Mouse (Mus musculus): ENCODE data around the gene Nprl3. TPM values are rescaled to one million over a fixed set of nuclear protein-coding genes. Genes with fewer than 3 reads are reported as not detected.
A peak's percentile ranks its signal among the peaks of the same experiment; 100 is the strongest.
"Not testable (repeated sequence)": the region's sequence is repeated elsewhere in the genome, so short reads cannot be mapped to it uniquely, and the experiment has no call there.

The Nprl3 gene
- polyA plus RNA-seq, 1 experiment, result 49.4 TPM

DNA sequence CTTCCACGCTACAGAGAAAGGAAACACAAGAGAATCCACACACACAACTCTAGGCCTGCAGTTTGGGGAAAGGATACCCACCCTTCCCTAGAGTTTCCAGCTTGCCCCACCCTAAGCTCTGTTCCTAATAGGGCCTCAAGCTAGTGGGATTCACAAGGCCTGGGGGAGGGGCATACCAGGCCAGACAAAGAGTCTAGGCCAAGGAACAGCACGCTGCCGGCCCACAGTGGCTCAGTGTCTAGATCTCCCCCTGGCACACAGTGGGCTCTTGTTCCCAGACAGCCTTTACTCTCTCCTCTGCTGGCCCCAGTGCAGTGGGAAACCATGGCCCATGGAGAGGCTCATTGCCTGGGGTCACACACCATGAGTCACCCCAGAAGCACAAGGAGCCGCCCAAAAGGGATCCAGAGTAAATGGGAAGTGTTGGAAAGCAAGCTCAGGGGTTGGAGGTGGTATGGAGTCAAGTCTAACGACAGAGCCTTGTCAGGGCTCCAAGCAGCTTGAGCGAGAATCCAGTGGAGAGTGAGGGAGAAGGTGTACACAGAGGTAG is 48.9 kb downstream of the Nprl3 start:
- no peak overlapping the region for H3K4me3 ChIP-seq (ENCODE audit: insufficient read depth, low read length)
- H3K27ac ChIP-seq (ENCODE audit: insufficient read depth, low read length), result no peak overlapping the region
- peaks cover 20% of the 10 kb centered on the region for H3K4me1 ChIP-seq (ENCODE audit: control insufficient read depth, insufficient read depth, low read length)
- TF ChIP-seq POLR2A (IDR thresholded peaks at IDR 0.05; ENCODE audit: low read depth, low read length), result no peak
- no peak for TF ChIP-seq CTCF (IDR thresholded peaks at IDR 0.05; ENCODE audit: borderline replicate concordance, insufficient read depth, low read length)

DNA sequence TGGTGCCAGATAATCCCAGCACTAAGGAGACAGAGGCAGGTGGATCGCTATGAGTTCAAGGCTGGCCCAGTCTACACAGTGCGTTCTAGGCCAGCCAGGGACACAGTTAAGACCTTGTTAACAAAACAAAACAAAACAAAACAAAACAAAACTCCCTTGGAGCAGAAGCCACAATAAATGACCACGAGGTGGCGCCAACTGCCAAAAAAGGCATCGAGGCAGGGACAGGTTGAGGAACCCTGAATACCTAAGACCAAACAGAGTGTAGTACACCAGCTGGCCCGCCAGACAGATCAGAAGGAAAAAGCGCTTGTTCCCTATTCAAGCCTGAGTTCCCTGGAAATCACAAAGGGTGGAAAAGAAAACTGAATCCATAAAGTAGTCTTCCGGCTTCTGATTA is 50.7 kb downstream of the Nprl3 start:
- Histone ChIP-seq H3K4me1 (ENCODE audit: control insufficient read depth, insufficient read depth, low read length) (peaks cover 13% of the 10 kb centered on the region), H3K4me3 (ENCODE audit: insufficient read depth, low read length) (no peak overlapping the region), H3K27ac (ENCODE audit: insufficient read depth, low read length) (no peak overlapping the region)
- TF ChIP-seq POLR2A (IDR thresholded peaks at IDR 0.05; ENCODE audit: low read depth, low read length) (no peak), CTCF (IDR thresholded peaks at IDR 0.05; ENCODE audit: borderline replicate concordance, insufficient read depth, low read length) (peak; percentile 72; the same call in 1 of the 2 replicates)

DNA sequence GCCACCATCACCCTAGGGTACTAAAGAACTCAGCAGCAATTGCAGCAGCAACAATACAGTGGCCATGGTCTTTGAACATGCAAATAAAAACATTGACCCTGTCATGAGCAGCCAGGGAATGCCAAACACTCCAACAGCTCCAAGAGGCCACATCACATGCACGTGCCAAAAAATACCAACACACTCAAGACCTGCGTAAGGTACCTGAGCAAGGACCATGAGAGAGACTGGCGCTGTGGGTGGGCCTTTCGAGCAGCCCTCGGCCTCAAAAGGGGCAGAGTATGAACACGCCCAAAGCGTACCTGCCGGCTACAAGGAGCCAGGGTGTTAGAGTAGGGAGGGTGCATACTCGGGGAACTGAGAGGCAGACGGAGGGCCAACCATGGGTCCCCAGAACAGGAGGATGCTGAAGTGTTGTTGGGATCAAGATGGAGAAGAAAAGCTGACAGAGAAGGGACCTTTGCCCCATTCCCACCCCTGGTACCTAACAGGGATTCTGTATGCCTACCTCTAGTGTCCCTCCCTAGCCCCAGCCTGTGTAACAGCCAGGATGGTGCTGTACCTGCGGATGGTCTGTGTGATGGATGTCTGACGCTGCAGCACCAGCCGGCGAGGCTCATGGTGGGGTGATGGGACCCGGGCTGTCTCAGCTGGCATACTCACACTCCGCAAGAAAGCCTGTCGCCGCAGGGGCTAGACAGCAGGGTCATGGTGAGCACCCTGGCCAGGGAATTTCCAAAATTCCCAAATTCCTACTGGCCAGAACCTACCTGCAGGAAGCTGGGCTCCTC is 51.9 kb downstream of the Nprl3 start:
- TF ChIP-seq POLR2A (IDR thresholded peaks at IDR 0.05; ENCODE audit: low read depth, low read length) (no peak), CTCF (IDR thresholded peaks at IDR 0.05; ENCODE audit: borderline replicate concordance, insufficient read depth, low read length) (no peak)
- Histone ChIP-seq H3K27ac (ENCODE audit: insufficient read depth, low read length) (no peak overlapping the region), H3K4me3 (ENCODE audit: insufficient read depth, low read length) (no peak overlapping the region), H3K4me1 (ENCODE audit: control insufficient read depth, insufficient read depth, low read length) (peaks cover 13% of the 10 kb centered on the region)

GRCm38 (mm10) chr11:32210623-32211022 is 56.9 kb downstream of the Nprl3 start:
- no peak overlapping the region for H3K4me3 ChIP-seq (ENCODE audit: insufficient read depth, low read length)
- no peak for TF ChIP-seq POLR2A (IDR thresholded peaks at IDR 0.05; ENCODE audit: low read depth, low read length)
- TF ChIP-seq CTCF (IDR thresholded peaks at IDR 0.05; ENCODE audit: borderline replicate concordance, insufficient read depth, low read length), result no peak
- no peak overlapping the region for H3K27ac ChIP-seq (ENCODE audit: insufficient read depth, low read length)
- H3K4me1 ChIP-seq (ENCODE audit: control insufficient read depth, insufficient read depth, low read length), result no peaks in the 10 kb centered on the region

DNA sequence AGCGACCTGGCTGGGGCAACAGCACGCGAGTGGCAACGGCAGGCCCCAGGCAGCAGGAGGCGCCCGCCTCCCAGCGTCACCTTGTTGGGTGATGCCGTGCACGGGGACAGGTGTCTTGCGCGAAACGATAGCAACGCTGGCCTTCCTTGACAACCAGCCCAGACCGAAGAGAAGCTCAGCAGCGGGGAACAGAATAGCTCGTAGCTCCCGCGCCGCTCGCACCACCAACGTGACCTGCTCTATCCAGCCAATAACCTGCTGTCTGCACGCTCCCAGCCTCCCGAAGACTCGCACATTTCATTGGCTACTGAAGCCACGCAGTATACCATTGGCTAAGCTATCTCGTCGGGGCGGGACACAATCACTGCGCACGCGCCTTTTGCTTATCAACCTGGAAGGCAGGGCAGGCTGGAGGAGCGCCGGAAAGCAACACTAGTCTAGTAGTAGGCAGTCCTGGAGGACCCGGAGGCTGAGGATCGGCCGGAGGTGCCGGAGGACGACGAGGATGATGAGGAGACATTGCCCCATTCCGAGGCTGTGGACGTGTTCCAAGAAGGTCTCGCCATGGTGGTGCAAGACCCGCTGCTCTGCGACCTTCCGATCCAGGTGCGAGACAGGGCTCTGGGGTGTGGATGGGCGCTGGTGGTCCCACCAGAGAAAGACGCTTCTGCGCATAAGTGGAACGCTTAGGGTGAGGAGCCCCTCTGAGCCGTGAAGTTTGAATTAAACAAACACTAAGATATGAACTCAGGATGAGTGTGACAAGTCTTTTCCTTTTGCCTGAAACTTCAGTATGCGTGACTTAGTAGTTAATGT is 62.2 kb downstream of the Nprl3 start, which contains the start of gene Snrnp25:
TSS of gene Snrnp25 (plus strand) at position 358 of the 816 bp plus-strand sequence.
- TF ChIP-seq CTCF (IDR thresholded peaks at IDR 0.05; ENCODE audit: borderline replicate concordance, insufficient read depth, low read length), result peak; percentile 46; the same call in 1 of the 2 replicates
- peak; percentile 84 for TF ChIP-seq POLR2A (IDR thresholded peaks at IDR 0.05; ENCODE audit: low read depth, low read length)
- Histone ChIP-seq H3K27ac (ENCODE audit: insufficient read depth, low read length) (no peak within 1 kb of the TSS), H3K4me3 (ENCODE audit: insufficient read depth, low read length) (peak within 1 kb of the TSS; percentile 71), H3K4me1 (ENCODE audit: control insufficient read depth, insufficient read depth, low read length) (no peaks in the 10 kb centered on the region)

DNA sequence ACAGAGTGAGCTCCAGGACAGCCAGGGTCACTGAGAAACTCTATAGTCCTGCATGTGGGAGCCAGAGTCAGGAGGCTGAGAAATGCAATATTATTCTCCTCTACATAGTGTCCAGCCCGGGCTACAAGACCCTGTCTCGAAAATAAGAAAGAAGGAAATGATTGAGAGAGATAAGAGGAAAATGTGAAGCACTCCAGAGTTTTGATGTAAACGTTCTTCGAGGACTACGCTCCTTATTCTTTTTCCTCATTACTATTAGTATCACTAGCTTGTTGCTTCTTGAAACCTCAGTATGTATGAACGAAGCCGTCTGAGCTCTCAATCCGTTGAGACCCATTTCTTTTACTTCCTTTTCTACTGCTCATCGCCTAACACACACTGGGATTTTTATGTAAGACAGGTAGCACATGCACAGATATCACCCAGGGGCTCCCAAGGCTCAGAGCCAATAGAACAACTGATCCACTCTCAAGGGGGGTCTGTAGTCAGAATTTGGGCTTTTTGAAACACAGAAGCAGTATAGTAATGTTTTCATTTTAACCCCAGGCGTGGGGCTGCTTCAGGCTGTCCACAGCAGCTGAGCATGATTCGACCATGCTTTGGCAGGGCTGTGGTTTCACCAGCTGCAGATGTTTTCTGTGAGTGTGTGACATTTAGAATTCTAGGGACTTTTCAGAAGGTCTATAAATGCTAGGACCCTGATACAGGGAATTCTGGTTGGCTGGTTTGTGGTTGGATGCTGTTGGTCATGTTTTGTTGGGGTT is 65.4 kb downstream of the Nprl3 start:
- H3K4me3 ChIP-seq (ENCODE audit: insufficient read depth, low read length), result no peak overlapping the region
- H3K27ac ChIP-seq (ENCODE audit: insufficient read depth, low read length), result no peak overlapping the region
- no peaks in the 10 kb centered on the region for H3K4me1 ChIP-seq (ENCODE audit: control insufficient read depth, insufficient read depth, low read length)
- TF ChIP-seq POLR2A (IDR thresholded peaks at IDR 0.05; ENCODE audit: low read depth, low read length), result no peak
- no peak for TF ChIP-seq CTCF (IDR thresholded peaks at IDR 0.05; ENCODE audit: borderline replicate concordance, insufficient read depth, low read length)

- H3K27ac ChIP-seq (ENCODE audit: insufficient read depth, low read length); H3K4me1 ChIP-seq (ENCODE audit: control insufficient read depth, insufficient read depth, low read length); H3K4me3 ChIP-seq (ENCODE audit: insufficient read depth, low read length): not testable (repeated sequence)
These were observed 66.5 kb downstream of the Nprl3 start for GRCm38 (mm10) chr11:32200992-32201391.

GRCm38 (mm10) chr11:32200075-32200601 is 67.4 kb downstream of the Nprl3 start, which contains the start of gene Il9r:
TSS of gene Il9r (minus strand) at chr11:32200279.
- no peaks in the 10 kb centered on the region for H3K4me1 ChIP-seq (ENCODE audit: control insufficient read depth, insufficient read depth, low read length)
- TF ChIP-seq POLR2A (IDR thresholded peaks at IDR 0.05; ENCODE audit: low read depth, low read length) (no peak), CTCF (IDR thresholded peaks at IDR 0.05; ENCODE audit: borderline replicate concordance, insufficient read depth, low read length) (no peak)
- H3K27ac ChIP-seq (ENCODE audit: insufficient read depth, low read length), result no peak within 1 kb of the TSS
- no peak within 1 kb of the TSS for H3K4me3 ChIP-seq (ENCODE audit: insufficient read depth, low read length)

GRCm38 (mm10) chr11:32199230-32199629 is 68.3 kb downstream of the Nprl3 start:
- Histone ChIP-seq H3K27ac (ENCODE audit: insufficient read depth, low read length) (no peak overlapping the region), H3K4me1 (ENCODE audit: control insufficient read depth, insufficient read depth, low read length) (no peaks in the 10 kb centered on the region), H3K4me3 (ENCODE audit: insufficient read depth, low read length) (no peak overlapping the region)
- TF ChIP-seq POLR2A (IDR thresholded peaks at IDR 0.05; ENCODE audit: low read depth, low read length) (no peak), CTCF (IDR thresholded peaks at IDR 0.05; ENCODE audit: borderline replicate concordance, insufficient read depth, low read length) (no peak)

Data from embryonic fibroblast, embryonic 13.5 days (primary cell).